Mouse (Mus musculus): ENCODE measurements around the gene Tmem163. TPM values are rescaled to one million over a fixed set of nuclear protein-coding genes. Genes with fewer than 3 reads are reported as not detected.

Tmem163 gene
- polyA plus RNA-seq, 1 experiment from 2014 or later: 0.69 TPM

DNA sequence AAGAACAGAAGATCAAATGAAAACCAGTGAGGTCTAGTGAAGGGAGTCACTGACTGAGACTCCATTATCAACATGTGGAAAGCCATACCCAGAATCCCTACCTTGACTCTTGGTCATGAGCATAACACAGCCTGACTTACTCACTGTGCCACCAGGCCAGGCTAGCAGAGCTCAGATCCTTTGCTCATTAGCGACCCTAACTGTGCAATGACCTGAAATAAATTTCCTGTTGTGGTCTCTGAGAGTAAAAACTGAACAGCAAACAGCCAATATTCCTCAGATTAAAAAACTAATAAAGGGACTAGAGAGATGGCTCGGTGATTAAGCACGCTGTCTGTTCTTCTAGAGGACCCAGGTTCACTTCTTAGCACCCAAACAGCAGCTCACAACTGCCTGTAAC, 106.2 kb downstream of the Tmem163 start:
- no peaks in the 10 kb centered on the region for H3K27me3 ChIP-seq (ENCODE audit: control insufficient read depth, insufficient read depth, low read length)
- no peaks in the 10 kb centered on the region for H3K36me3 ChIP-seq (ENCODE audit: control insufficient read depth, insufficient read depth, low read length)
- H3K4me2 ChIP-seq (replicated peaks; ENCODE audit: low read depth): no peak overlapping the region
- no peaks in the 10 kb centered on the region for H3K9me3 ChIP-seq (ENCODE audit: control insufficient read depth, low read length)
- H3K27ac ChIP-seq (replicated peaks): no peak overlapping the region
- DNase-seq (ENCODE audit: low spot score) (no peak), ATAC-seq (ENCODE audit: low FRiP score, low TSS enrichment) (no peak)
- 79% methylated on average over 3 of the region's 3 CpGs for WGBS
- H3K4me3 ChIP-seq (ENCODE audit: low read depth, low read length): no peak overlapping the region
- TF ChIP-seq CTCF (IDR thresholded peaks at IDR 0.05; ENCODE audit: low read depth) (no peak), EP300 (optimal IDR thresholded peaks at IDR 0.05) (no peak)
- no peaks in the 10 kb centered on the region for H3K4me1 ChIP-seq (replicated peaks; ENCODE audit: control insufficient read depth, insufficient read depth)
- H3K9ac ChIP-seq (ENCODE audit: low read length): no peak overlapping the region

DNA sequence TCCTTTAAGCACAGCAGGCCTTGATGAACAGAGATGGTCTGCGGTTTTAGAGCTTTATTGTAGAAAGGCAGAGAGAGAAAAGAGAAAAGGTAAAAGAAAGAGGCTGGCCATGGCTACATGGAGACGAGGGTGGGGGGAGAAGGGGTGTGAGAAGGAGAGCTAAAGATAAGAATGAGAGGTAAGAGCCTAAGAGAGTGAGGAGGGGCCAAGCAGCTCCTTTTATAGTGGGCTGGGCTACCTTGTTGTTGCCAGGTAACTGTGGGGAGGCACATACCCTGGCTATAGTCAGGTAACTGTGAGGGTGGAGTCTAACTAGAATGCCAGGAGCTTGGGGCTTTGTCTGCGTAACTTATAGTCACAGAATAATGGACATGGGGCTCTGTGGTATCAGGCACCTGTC, 110.7 kb downstream of the Tmem163 start:
- Histone ChIP-seq H3K27ac (replicated peaks) (no peak overlapping the region), H3K36me3 (ENCODE audit: control insufficient read depth, insufficient read depth, low read length) (no peaks in the 10 kb centered on the region), H3K27me3 (ENCODE audit: control insufficient read depth, insufficient read depth, low read length) (no peaks in the 10 kb centered on the region), H3K4me3 (ENCODE audit: low read depth, low read length) (no peak overlapping the region), H3K9me3 (ENCODE audit: control insufficient read depth, low read length) (no peaks in the 10 kb centered on the region), H3K4me1 (replicated peaks; ENCODE audit: control insufficient read depth, insufficient read depth) (no peaks in the 10 kb centered on the region), H3K9ac (ENCODE audit: low read length) (no peak overlapping the region), H3K4me2 (replicated peaks; ENCODE audit: low read depth) (no peak overlapping the region)
- ATAC-seq (ENCODE audit: low FRiP score, low TSS enrichment) (no peak), DNase-seq (ENCODE audit: low spot score) (no peak)
- 57% methylated on average over 3 of the region's 3 CpGs for WGBS
- TF ChIP-seq CTCF (IDR thresholded peaks at IDR 0.05; ENCODE audit: low read depth) (no peak), EP300 (optimal IDR thresholded peaks at IDR 0.05) (no peak)

DNA sequence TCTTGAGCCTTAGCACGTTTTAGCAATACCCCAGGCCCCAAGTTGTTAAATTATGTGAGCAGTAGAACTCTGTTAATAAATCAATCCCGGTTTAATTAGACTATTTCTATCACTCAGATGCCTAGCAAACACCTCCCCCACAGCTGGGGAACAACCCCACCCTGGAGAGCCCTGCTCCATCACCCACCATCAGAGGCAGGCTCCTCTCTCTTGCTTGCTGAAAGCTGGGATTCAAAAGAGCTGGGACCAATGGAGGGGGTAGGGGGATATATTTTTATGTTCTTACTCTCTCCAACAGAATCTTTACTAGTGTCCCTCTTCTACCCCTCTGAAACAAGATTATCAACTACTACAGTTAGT, 122.9 kb downstream of the Tmem163 start:
- no peak for TF ChIP-seq EP300 (optimal IDR thresholded peaks at IDR 0.05)
- no peak for TF ChIP-seq CTCF (IDR thresholded peaks at IDR 0.05; ENCODE audit: low read depth)
- no peak for DNase-seq (ENCODE audit: low spot score)
- H3K27me3 ChIP-seq (ENCODE audit: control insufficient read depth, insufficient read depth, low read length): no peaks in the 10 kb centered on the region
- 26% methylated on average over 2 of the region's 2 CpGs for WGBS
- H3K9ac ChIP-seq (ENCODE audit: low read length): no peak overlapping the region
- H3K4me2 ChIP-seq (replicated peaks; ENCODE audit: low read depth): no peak overlapping the region
- no peak overlapping the region for H3K4me3 ChIP-seq (ENCODE audit: low read depth, low read length)
- no peak for ATAC-seq (ENCODE audit: low FRiP score, low TSS enrichment)
- no peaks in the 10 kb centered on the region for H3K36me3 ChIP-seq (ENCODE audit: control insufficient read depth, insufficient read depth, low read length)
- no peak overlapping the region for H3K27ac ChIP-seq (replicated peaks)
- H3K9me3 ChIP-seq (ENCODE audit: control insufficient read depth, low read length): no peaks in the 10 kb centered on the region
- no peaks in the 10 kb centered on the region for H3K4me1 ChIP-seq (replicated peaks; ENCODE audit: control insufficient read depth, insufficient read depth)

DNA sequence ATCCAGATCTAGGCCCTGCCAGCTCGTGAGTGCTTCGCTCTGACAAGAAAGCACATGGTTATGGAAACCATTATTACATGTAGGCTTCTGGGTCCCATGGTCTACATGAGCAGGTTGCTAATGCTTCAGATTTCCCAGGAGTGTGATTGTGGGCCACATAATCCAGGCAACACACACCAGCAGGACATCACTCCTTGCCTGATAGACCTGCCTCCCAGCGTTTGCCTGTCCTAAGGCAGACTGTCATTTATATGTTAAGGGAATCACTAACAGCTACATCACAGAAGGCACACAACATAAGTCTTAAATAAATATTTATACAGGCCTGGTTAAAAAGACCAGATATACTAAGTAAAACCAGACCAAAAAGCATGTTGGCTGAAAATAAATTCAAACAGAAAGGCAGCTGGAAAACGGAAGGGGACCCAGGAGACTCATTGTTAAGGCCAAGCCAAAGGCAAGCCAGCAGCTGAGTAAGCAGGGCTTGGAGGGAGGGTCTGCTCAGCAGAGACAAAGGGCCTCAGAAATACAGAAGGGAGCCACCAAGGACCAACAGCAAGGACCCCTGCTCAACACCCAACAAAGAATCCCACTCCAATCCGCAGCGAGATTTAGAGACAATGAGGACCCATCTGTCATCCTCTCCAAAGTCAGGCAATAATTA, 123.4 kb downstream of the Tmem163 start:
- H3K4me2 ChIP-seq (replicated peaks; ENCODE audit: low read depth): no peak overlapping the region
- no peaks in the 10 kb centered on the region for H3K9me3 ChIP-seq (ENCODE audit: control insufficient read depth, low read length)
- no peak overlapping the region for H3K9ac ChIP-seq (ENCODE audit: low read length)
- H3K27ac ChIP-seq (replicated peaks): no peak overlapping the region
- no peaks in the 10 kb centered on the region for H3K27me3 ChIP-seq (ENCODE audit: control insufficient read depth, insufficient read depth, low read length)
- ATAC-seq (ENCODE audit: low FRiP score, low TSS enrichment) (no peak), DNase-seq (ENCODE audit: low spot score) (no peak)
- no peak for TF ChIP-seq CTCF (IDR thresholded peaks at IDR 0.05; ENCODE audit: low read depth)
- no peak for TF ChIP-seq EP300 (optimal IDR thresholded peaks at IDR 0.05)
- H3K36me3 ChIP-seq (ENCODE audit: control insufficient read depth, insufficient read depth, low read length): no peaks in the 10 kb centered on the region
- whole genome bisulfite sequencing: 41% methylated on average over 6 of the region's 6 CpGs
- no peak overlapping the region for H3K4me3 ChIP-seq (ENCODE audit: low read depth, low read length)
- no peaks in the 10 kb centered on the region for H3K4me1 ChIP-seq (replicated peaks; ENCODE audit: control insufficient read depth, insufficient read depth)

DNA sequence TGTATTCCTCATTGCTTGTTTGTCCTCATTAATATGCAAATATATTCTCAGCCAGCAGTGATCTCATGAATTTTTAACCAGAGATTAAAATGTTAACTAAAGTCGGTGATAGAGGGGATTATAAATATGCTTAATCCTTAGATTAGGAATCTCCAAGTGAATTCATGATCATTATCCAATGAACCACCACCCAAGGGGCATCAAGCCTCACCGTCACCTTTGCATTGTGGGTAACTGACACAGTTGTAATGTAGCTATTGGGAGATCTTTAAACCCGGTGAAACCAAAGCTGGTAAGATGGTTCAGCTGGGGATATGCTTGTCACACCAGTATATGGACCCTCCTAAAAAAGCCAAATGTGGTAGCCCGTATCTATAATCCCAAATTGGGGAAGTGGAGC, 131.3 kb downstream of the Tmem163 start:
- Histone ChIP-seq H3K9me3 (ENCODE audit: control insufficient read depth, low read length) (no peaks in the 10 kb centered on the region), H3K27me3 (ENCODE audit: control insufficient read depth, insufficient read depth, low read length) (no peaks in the 10 kb centered on the region), H3K4me1 (replicated peaks; ENCODE audit: control insufficient read depth, insufficient read depth) (no peaks in the 10 kb centered on the region), H3K27ac (replicated peaks) (no peak overlapping the region), H3K4me2 (replicated peaks; ENCODE audit: low read depth) (no peak overlapping the region), H3K4me3 (ENCODE audit: low read depth, low read length) (no peak overlapping the region), H3K9ac (ENCODE audit: low read length) (no peak overlapping the region), H3K36me3 (ENCODE audit: control insufficient read depth, insufficient read depth, low read length) (no peaks in the 10 kb centered on the region)
- TF ChIP-seq CTCF (IDR thresholded peaks at IDR 0.05; ENCODE audit: low read depth) (no peak), EP300 (optimal IDR thresholded peaks at IDR 0.05) (no peak)
- DNase-seq (ENCODE audit: low spot score) (no peak), ATAC-seq (ENCODE audit: low FRiP score, low TSS enrichment) (no peak)
- 74% methylated on average over 4 of the region's 4 CpGs for WGBS

DNA sequence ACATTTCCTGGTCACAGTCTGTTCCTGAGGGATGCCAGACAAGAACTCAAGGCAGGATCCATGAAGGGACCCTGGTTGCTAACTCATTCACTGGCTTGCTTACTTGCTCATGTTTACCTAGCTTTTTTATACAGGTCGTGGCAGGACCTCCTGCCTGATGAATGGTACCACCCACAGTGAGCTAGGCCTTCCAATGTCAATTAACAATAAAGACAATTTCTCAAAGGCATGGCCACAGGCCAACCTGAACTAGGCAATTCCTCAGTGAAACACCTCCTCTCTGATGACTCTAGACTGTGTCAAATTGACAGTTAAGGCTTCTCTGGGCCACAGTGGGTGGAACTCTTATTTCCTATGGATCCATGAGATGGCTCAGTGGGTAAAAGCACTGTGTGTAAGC, 136.6 kb downstream of the Tmem163 start:
- TF ChIP-seq CTCF (IDR thresholded peaks at IDR 0.05; ENCODE audit: low read depth) (no peak), EP300 (optimal IDR thresholded peaks at IDR 0.05) (no peak)
- Histone ChIP-seq H3K9ac (ENCODE audit: low read length) (no peak overlapping the region), H3K4me2 (replicated peaks; ENCODE audit: low read depth) (no peak overlapping the region), H3K36me3 (ENCODE audit: control insufficient read depth, insufficient read depth, low read length) (no peaks in the 10 kb centered on the region), H3K9me3 (ENCODE audit: control insufficient read depth, low read length) (no peaks in the 10 kb centered on the region), H3K27ac (replicated peaks) (no peak overlapping the region), H3K27me3 (ENCODE audit: control insufficient read depth, insufficient read depth, low read length) (no peaks in the 10 kb centered on the region), H3K4me3 (ENCODE audit: low read depth, low read length) (no peak overlapping the region), H3K4me1 (replicated peaks; ENCODE audit: control insufficient read depth, insufficient read depth) (no peaks in the 10 kb centered on the region)
- no peak for DNase-seq (ENCODE audit: low spot score)
- WGBS: 14% methylated on average over 1 of the region's 1 CpGs
- ATAC-seq (ENCODE audit: low FRiP score, low TSS enrichment): no peak

Data from stomach, postnatal 0 days (tissue).